Mouse (Mus musculus) hindbrain, embryonic 14.5 days (tissue): ENCODE measurements around the gene Slc22a14. TPM values are rescaled to one million over a fixed set of nuclear protein-coding genes. Genes with fewer than 3 reads are reported as not detected.
A peak's percentile ranks its signal among the peaks of the same experiment; 100 is the strongest.

Source experiments
- ATAC-seq: fragments of 200-750 bp; cut with Nextera tagmentation; 2 replicates; pipeline ENCODE4 v1.8.0; 2017; ENCODE audit warnings: moderate number of reproducible peaks, mild to moderate bottlenecking, moderate TSS enrichment, moderate library complexity; ENCODE audit not compliant: low FRiP score
- DNase-seq: peaks from one replicate; pipeline ENCODE4 v3.0.0-alpha.2; 2015; ENCODE audit warnings: low spot score
- H3K27ac ChIP-seq: fragments of 300-500 bp; sonication (generic); 2 replicates; pipeline ENCODE4 v1.5.1; 2014; ENCODE audit warnings: mild to moderate bottlenecking, moderate library complexity
- H3K27me3 ChIP-seq: fragments of 300-500 bp; sonication (generic); 2 replicates; pipeline ENCODE4 v1.6.1; 2014; ENCODE audit warnings: mild to moderate bottlenecking, low read length, mixed read lengths; ENCODE audit not compliant: control insufficient read depth, insufficient read depth
- H3K36me3 ChIP-seq: fragments of 300-500 bp; sonication (generic); replicated peaks from 2 replicates; pipeline ENCODE4 v1.6.1; 2014; ENCODE audit not compliant: control insufficient read depth, insufficient read depth
- H3K4me1 ChIP-seq: fragments of 300-500 bp; sonication (generic); replicated peaks from 2 replicates; pipeline ENCODE4 v1.6.1; 2014; ENCODE audit warnings: antibody characterized with exemption, low read length, mixed read lengths; ENCODE audit not compliant: control insufficient read depth, insufficient read depth
- H3K4me2 ChIP-seq: fragments of 300-500 bp; sonication (generic); replicated peaks from 2 replicates; pipeline ENCODE4 v1.6.1; 2014; ENCODE audit warnings: mild to moderate bottlenecking, moderate library complexity
- H3K4me3 ChIP-seq: fragments of 300-500 bp; sonication (generic); replicated peaks from 2 replicates; pipeline ENCODE4 v1.5.1; 2014; ENCODE audit warnings: mild to moderate bottlenecking, low read length
- H3K9ac ChIP-seq: fragments of 300-500 bp; sonication (generic); 2 replicates; pipeline ENCODE4 v1.6.1; 2014
- H3K9me3 ChIP-seq: fragments of 300-500 bp; sonication (generic); 2 replicates; pipeline ENCODE4 v1.6.1; 2016; ENCODE audit warnings: low read length; ENCODE audit not compliant: control insufficient read depth
- WGBS: fragments of 180-500 bp; shearing (Covaris S2); extraction: QIAGEN DNeasy Blood & Tissue Kit; methylation state at CpG from one replicate; pipeline ENCODE4 v1.1.7; 2014; 5-methylcytosine and 5-hydroxymethylcytosine counted together
- polyA plus RNA-seq: library from polyadenylated mRNA; unstranded; fragments of >200 nt; fragmentation: Nextera tagmentation; extraction: Ambion mirVana; gene quantifications from 2 replicates; pipeline ENCODE4 v1.2.1, GENCODE M21; 2014

Slc22a14 gene
- polyA plus RNA-seq, 1 experiment from 2014 or later, result not detected

DNA sequence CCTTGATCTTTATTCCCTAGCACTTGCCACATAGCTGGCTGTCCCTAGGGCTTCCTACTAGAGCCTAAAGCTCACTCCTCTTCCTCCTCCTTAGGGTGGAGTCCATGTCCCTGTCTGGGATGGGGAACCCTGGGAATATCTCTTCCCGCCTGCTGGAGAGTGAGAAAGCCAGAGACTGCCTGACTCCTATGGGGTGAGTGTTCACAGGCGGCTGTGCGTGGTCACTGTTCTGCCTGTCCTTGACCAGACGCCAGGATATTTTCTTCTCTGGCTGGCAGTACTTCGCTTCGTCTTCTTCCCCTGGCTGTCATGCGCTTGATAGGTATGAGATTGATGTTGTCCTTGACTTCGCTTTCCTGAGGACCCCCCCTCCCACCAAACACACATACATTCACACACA lies 19.0 kb downstream of the Slc22a14 start:
- H3K9ac ChIP-seq, result no peak overlapping the region
- ATAC-seq (no peak), DNase-seq (no peak)
- 91% methylated on average over 8 of the region's 8 CpGs for WGBS
- peaks cover 75% of the 10 kb centered on the region for H3K36me3 ChIP-seq
- H3K4me3 ChIP-seq, result no peak overlapping the region
- no peaks in the 10 kb centered on the region for H3K27me3 ChIP-seq
- H3K9me3 ChIP-seq, result no peaks in the 10 kb centered on the region
- H3K4me2 ChIP-seq, result no peak overlapping the region
- H3K27ac ChIP-seq, result no peak overlapping the region
- peaks cover 7% of the 10 kb centered on the region; the same call in 1 of the 2 replicates for H3K4me1 ChIP-seq

DNA sequence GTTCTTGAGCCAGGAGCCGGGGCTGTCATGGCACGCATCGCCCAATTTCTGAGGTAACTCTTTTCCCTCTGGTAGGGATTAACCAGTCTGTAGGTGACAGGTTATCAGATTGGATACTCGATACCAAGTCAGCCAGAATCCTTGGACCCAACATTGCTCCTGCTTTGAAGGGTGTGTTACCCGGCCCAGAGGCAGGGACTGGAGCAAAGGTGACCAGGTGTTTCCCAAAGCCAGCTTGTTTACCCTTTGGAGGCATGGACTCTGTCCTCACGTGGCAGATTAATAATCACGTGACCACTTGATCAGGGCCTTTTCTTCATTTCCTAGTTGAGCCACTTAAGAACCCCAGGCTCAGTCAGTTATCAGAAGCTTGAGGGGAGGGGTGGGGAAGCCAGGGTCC lies 22.6 kb downstream of the Slc22a14 start:
- DNase-seq (no peak), ATAC-seq (no peak)
- Histone ChIP-seq H3K9ac (no peak overlapping the region), H3K9me3 (no peaks in the 10 kb centered on the region), H3K27ac (no peak overlapping the region), H3K4me2 (no peak overlapping the region), H3K4me3 (no peak overlapping the region), H3K27me3 (peaks cover 8% of the 10 kb centered on the region), H3K4me1 (peaks cover 20% of the 10 kb centered on the region), H3K36me3 (peaks cover 48% of the 10 kb centered on the region)
- 92% methylated on average over 7 of the region's 7 CpGs for WGBS

DNA sequence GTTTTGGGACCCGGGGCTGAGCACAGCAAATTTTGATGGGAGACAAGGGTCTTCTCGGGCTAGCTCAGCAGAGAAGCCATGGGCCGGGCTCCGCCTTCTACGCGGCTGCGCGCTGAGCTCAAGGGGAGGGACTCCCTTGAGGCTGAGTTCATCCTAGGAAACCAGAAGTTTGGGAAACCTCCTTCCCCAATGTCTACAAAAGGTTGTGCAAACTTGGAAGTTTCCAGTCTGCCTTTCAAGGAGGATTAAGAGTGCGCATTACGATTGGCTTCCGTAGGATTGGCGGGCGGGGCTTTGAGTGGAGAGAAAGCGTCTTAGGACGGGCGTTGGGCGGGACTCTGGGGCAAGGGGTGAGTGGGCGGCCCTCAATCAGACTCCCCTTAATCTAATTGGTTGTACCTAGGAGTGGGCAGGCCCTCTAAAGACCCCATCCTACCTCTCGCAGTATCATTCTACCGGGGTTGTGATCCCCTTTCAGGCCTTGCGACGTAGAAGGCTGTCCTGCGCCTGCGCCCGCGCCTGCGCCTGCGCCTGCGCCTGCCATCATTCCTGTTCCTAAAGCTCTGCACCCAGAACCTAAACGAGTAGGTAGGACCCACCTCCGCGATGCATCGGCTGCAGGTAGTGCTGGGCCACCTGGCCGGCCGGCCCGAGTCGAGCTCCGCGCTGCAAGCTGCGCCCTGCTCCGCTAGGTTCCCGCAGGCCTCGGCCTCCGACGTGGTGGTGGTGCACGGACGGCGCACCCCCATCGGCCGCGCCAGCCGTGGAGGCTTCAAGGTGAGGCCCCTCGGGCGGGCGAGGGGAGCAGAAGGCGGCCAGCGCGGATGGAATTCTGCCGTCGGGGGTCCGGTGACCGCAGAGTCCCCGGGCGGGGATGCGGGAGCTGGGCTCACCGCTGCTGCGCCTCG lies 24.2 kb downstream of the Slc22a14 start, which contains the start of gene Myd88:
TSS of gene Myd88 (minus strand) at position 503 of the 908 bp plus-strand sequence.
- Histone ChIP-seq H3K4me1 (peaks cover 20% of the 10 kb centered on the region), H3K4me3 (peak within 1 kb of the TSS; percentile 68), H3K9ac (peak within 1 kb of the TSS; percentile 88), H3K27ac (peak within 1 kb of the TSS; percentile 79), H3K36me3 (peaks cover 32% of the 10 kb centered on the region), H3K4me2 (peak within 1 kb of the TSS; percentile 70), H3K9me3 (no peaks in the 10 kb centered on the region), H3K27me3 (peaks cover 8% of the 10 kb centered on the region)
- DNase-seq (peak; percentile 85), ATAC-seq (peak; percentile 97)
- under 1% methylated on average over 66 of the region's 68 CpGs for WGBS

DNA sequence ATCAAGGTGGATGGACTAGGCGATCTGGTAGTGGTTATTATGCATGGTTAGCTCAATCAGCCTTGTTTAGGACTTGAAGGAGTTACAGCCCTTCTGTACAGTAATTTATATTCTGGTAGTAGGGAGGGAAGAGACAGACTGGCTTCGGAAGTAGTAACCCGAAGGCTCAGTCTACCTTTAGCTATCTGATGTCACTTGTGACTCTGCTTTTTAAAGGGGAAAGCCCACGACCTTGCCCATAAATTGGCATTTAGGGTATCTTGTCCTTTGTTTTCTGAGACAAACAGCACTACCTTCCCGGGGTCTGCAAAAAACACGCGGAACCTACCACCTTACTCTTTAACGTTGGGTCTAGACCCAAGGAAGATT lies 25.2 kb downstream of the Slc22a14 start:
- H3K9me3 ChIP-seq, result no peaks in the 10 kb centered on the region
- peak; percentile 30 for DNase-seq
- peaks cover 22% of the 10 kb centered on the region for H3K36me3 ChIP-seq
- peaks cover 20% of the 10 kb centered on the region for H3K4me1 ChIP-seq
- peak overlapping the region; percentile 68 for H3K4me3 ChIP-seq
- H3K27ac ChIP-seq, result no peak overlapping the region
- peaks cover 8% of the 10 kb centered on the region for H3K27me3 ChIP-seq
- no peak for ATAC-seq
- H3K4me2 ChIP-seq, result peak overlapping the region; percentile 70
- 10% methylated on average over 8 of the region's 8 CpGs for WGBS
- H3K9ac ChIP-seq, result peak overlapping the region; percentile 88

DNA sequence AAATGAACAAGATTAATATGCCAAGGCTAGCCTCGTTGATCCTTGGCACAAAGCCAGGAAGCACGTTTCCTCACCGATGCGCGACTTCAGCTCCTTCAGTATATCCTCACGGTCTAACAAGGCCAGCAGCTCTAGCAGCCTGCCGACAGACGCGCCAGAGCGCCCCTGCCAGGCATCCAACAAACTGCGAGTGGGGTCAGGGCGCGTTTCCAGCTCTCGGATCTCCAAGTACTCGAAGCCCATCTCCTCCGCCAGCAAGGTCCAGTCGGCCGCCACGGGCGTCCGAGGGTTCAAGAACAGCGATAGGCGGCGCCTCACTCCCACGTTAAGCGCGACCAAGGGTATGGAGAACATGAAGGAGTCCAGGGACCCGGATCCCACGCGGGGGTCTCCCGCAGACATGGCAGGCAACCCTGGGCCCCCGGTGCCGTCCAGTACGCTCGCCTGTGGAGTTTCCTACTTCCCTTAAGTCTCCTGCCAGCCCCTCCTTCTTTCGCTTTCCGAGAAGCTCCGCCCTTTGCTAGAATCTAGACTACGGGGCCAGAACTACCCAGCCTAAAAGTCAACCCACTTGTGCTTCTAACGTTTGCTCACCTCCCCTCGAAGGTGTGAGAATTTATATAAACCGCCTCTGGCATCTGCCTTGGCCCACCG lies 25.7 kb downstream of the Slc22a14 start, which contains the start of gene Acaa1a:
TSS of gene Acaa1a (plus strand) at position 119 of the 654 bp plus-strand sequence.
- DNase-seq (peak; percentile 46), ATAC-seq (no peak)
- Histone ChIP-seq H3K4me1 (peaks cover 20% of the 10 kb centered on the region), H3K36me3 (peaks cover 17% of the 10 kb centered on the region), H3K9ac (peak within 1 kb of the TSS; percentile 88), H3K4me3 (peak within 1 kb of the TSS; percentile 68), H3K27me3 (peaks cover 8% of the 10 kb centered on the region), H3K9me3 (no peaks in the 10 kb centered on the region), H3K4me2 (peak within 1 kb of the TSS; percentile 70), H3K27ac (peak within 1 kb of the TSS; percentile 79)
- WGBS, result 1% methylated on average over 43 of the region's 43 CpGs

DNA sequence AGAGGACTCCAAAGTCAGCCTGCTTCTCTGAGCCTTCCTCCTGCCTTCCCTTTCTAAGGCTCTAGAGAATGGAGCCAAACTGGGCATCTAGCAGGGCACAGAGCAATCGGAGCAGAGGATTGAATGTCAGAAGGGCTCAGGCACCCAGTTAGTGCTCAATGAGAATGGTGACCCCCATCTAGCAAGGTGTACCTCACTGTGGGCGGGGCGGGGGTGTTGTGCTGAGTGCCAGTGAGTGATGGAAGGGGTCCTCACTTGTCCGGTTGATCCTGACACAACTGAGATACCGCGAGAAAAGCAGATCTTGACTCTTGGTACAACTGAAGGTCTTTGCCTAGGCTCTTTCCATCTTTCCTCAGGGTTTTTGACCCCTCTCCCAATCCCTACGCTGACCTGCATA lies 26.2 kb downstream of the Slc22a14 start:
- WGBS, result 55% methylated on average over 7 of the region's 7 CpGs
- H3K4me2 ChIP-seq, result peak overlapping the region; percentile 70
- no peak overlapping the region for H3K27ac ChIP-seq
- ATAC-seq, result no peak
- H3K4me1 ChIP-seq, result peaks cover 20% of the 10 kb centered on the region
- H3K27me3 ChIP-seq, result peaks cover 8% of the 10 kb centered on the region
- peaks cover 11% of the 10 kb centered on the region for H3K36me3 ChIP-seq
- peak overlapping the region; percentile 68; the same call in 1 of the 2 replicates for H3K4me3 ChIP-seq
- peak overlapping the region; percentile 88; the same call in 1 of the 2 replicates for H3K9ac ChIP-seq
- no peaks in the 10 kb centered on the region for H3K9me3 ChIP-seq
- DNase-seq, result no peak

DNA sequence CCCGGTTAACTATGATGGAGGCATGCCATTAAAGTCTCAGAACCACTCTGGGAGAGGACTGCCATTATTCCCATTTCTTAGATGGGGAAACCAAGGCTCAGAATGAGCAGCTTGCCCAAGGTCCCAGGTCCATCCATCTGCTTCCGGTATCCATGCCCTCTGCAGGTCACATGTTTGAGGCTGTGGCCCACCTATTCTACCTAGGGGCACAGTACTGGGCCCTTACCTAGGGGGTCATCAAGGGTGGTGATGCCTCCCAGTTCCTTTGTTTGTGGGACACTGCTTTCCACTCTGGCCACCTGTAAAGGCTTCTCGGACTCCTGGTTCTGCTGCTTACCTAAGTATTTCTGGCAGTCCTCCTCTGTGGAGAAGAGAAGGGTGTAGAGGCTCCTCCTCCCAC lies 27.0 kb downstream of the Slc22a14 start:
- no peak overlapping the region for H3K4me3 ChIP-seq
- 84% methylated on average over 3 of the region's 3 CpGs for WGBS

DNA sequence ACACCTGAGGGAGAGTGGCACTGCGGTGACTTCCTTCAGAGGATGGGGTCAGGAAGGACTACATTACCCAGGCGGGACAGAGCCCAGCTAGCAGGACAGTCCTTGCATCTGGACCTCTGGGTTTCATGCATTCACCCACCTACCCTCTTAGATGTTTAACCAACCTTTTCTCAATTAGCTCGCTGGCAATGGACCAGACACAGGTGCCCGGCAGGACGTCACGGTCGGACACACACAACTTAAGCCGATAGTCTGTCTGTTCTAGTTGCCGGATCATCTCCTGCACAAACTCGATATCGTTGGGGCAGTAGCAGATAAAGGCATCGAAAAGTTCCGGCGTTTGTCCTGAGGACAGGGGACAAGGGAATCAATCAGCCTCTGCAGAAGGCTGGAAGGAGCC lies 27.5 kb downstream of the Slc22a14 start:
- Histone ChIP-seq H3K9ac (no peak overlapping the region), H3K4me3 (no peak overlapping the region), H3K9me3 (no peaks in the 10 kb centered on the region), H3K4me1 (peaks cover 20% of the 10 kb centered on the region), H3K27me3 (peaks cover 8% of the 10 kb centered on the region), H3K36me3 (no peaks in the 10 kb centered on the region), H3K27ac (no peak overlapping the region), H3K4me2 (no peak overlapping the region)
- DNase-seq, result no peak
- ATAC-seq, result no peak
- 91% methylated on average over 14 of the region's 14 CpGs for WGBS

More for the DNA sequence above, 27.0 kb downstream of the Slc22a14 start:
- H3K4me2 ChIP-seq, result no peak overlapping the region
- H3K27ac ChIP-seq, result no peak overlapping the region
- H3K4me1 ChIP-seq, result peaks cover 20% of the 10 kb centered on the region
- ATAC-seq, result no peak
- peaks cover 4% of the 10 kb centered on the region; the same call in 1 of the 2 replicates for H3K36me3 ChIP-seq
- no peak overlapping the region for H3K9ac ChIP-seq
- no peak for DNase-seq
- H3K9me3 ChIP-seq, result no peaks in the 10 kb centered on the region
- peaks cover 8% of the 10 kb centered on the region for H3K27me3 ChIP-seq

DNA sequence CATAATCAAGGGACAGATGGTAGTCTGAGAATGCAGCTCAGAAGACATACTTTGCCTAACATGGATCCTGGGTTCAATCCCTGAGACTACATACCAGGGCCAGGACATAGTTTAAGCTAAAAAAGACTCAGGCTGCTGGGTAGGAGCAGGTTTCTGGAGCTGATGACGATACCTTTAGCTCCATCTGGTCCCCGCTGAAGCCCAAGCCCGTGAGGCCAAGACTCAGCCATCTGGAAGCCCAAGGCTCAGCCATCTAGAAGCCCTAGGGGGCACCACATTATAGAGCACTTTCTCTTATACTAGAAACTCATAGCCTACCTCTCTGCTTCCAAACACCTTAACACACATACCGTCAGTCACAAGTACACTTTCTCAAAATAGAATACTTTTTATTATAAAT lies 29.8 kb downstream of the Slc22a14 start:
- H3K9me3 ChIP-seq, result no peaks in the 10 kb centered on the region
- peaks cover 8% of the 10 kb centered on the region for H3K27me3 ChIP-seq
- H3K4me3 ChIP-seq, result no peak overlapping the region
- ATAC-seq, result no peak
- 73% methylated on average over 4 of the region's 4 CpGs for WGBS
- H3K4me1 ChIP-seq, result peaks cover 13% of the 10 kb centered on the region
- H3K9ac ChIP-seq, result no peak overlapping the region
- H3K4me2 ChIP-seq, result no peak overlapping the region
- H3K27ac ChIP-seq, result no peak overlapping the region
- H3K36me3 ChIP-seq, result no peaks in the 10 kb centered on the region
- DNase-seq, result no peak
